Mouse (Mus musculus) stomach, postnatal 0 days (tissue): ENCODE measurements at regions not wholly inside any gene's neighbourhood (a gene's known extent, or its start where the extent isn't known, plus 50 kb on each side); places are given as distances from the start of the nearest gene placed in this dataset.

Experiments used
- ATAC-seq: fragments of 200-750 bp; cut with Nextera tagmentation; 2 replicates; pipeline ENCODE4 v1.8.0; 2017; ENCODE audit not compliant: low FRiP score, low TSS enrichment
- DNase-seq: peaks from one replicate; pipeline ENCODE4 v3.0.0-alpha.2; 2016; ENCODE audit warnings: low spot score
- H3K27ac ChIP-seq: fragments of 300-500 bp; sonication (generic); replicated peaks from 2 replicates; pipeline ENCODE4 v1.5.1; 2014; ENCODE audit warnings: mild to moderate bottlenecking, control low read depth
- H3K27me3 ChIP-seq: fragments of 300-500 bp; sonication (generic); 2 replicates; pipeline ENCODE4 v1.6.1; 2014; ENCODE audit warnings: low read length; ENCODE audit not compliant: control insufficient read depth, insufficient read depth
- H3K36me3 ChIP-seq: fragments of 300-500 bp; sonication (generic); 2 replicates; pipeline ENCODE4 v1.6.1; 2014; ENCODE audit warnings: low read length, mixed read lengths; ENCODE audit not compliant: control insufficient read depth, insufficient read depth
- H3K4me1 ChIP-seq: fragments of 300-500 bp; sonication (generic); replicated peaks from 2 replicates; pipeline ENCODE4 v1.6.1; 2014; ENCODE audit warnings: antibody characterized with exemption; ENCODE audit not compliant: control insufficient read depth, insufficient read depth
- H3K4me2 ChIP-seq: fragments of 300-500 bp; sonication (generic); replicated peaks from 2 replicates; pipeline ENCODE4 v1.6.1; 2014; ENCODE audit warnings: low read depth, mild to moderate bottlenecking, control low read depth, moderate library complexity
- H3K4me3 ChIP-seq: fragments of 300-500 bp; sonication (generic); 2 replicates; pipeline ENCODE4 v1.5.1; 2014; ENCODE audit warnings: low read depth, low read length, control low read depth
- H3K9ac ChIP-seq: fragments of 300-500 bp; sonication (generic); 2 replicates; pipeline ENCODE4 v1.6.1; 2014; ENCODE audit warnings: mild to moderate bottlenecking, low read length, control low read depth, mixed read lengths
- H3K9me3 ChIP-seq: fragments of 300-500 bp; sonication (generic); 2 replicates; pipeline ENCODE4 v1.6.1; 2016; ENCODE audit warnings: low read length; ENCODE audit not compliant: control insufficient read depth
- CTCF ChIP-seq: IDR thresholded peaks from 2 replicates; pipeline ENCODE4 v1.5.1; 2016; ENCODE audit warnings: antibody characterized with exemption, low read depth, mild to moderate bottlenecking, moderate library complexity
- EP300 ChIP-seq: optimal IDR thresholded peaks from 2 replicates; pipeline ENCODE3; 2016; ENCODE audit warnings: antibody characterized with exemption
- WGBS: fragments of 180-500 bp; shearing (Covaris S2); extraction: QIAGEN DNeasy Blood & Tissue Kit; methylation state at CpG from one replicate; pipeline ENCODE4 v1.1.7; 2014; 5-methylcytosine and 5-hydroxymethylcytosine counted together

- WGBS = 48% methylated on average over 11 of the region's 11 CpGs
- TF ChIP-seq EP300 (no peak), CTCF (no peak)
- no peaks in the 10 kb centered on the region for H3K4me1 ChIP-seq
- H3K27ac ChIP-seq = no peak overlapping the region
- no peaks in the 10 kb centered on the region for H3K27me3 ChIP-seq
- H3K9me3 ChIP-seq = no peaks in the 10 kb centered on the region
- DNase-seq (peak; percentile 35), ATAC-seq (peak; percentile 64; the same call in 1 of the 2 replicates)
- no peak overlapping the region for H3K9ac ChIP-seq
- no peak overlapping the region for H3K4me2 ChIP-seq
- H3K4me3 ChIP-seq = no peak overlapping the region
- H3K36me3 ChIP-seq = no peaks in the 10 kb centered on the region
Measured at GRCm38 (mm10) chr14:33824421-33824874, 98.9 kb upstream of the Gdf10 start.

- no peaks in the 10 kb centered on the region for H3K4me1 ChIP-seq
- H3K27me3 ChIP-seq = no peaks in the 10 kb centered on the region
- no peak overlapping the region for H3K27ac ChIP-seq
- no peak overlapping the region for H3K4me3 ChIP-seq
- DNase-seq (no peak), ATAC-seq (no peak)
- no peak overlapping the region for H3K4me2 ChIP-seq
- H3K9me3 ChIP-seq = no peaks in the 10 kb centered on the region
- TF ChIP-seq EP300 = no peak
- TF ChIP-seq CTCF = no peak
- 63% methylated on average over 12 of the region's 12 CpGs for WGBS
- no peak overlapping the region for H3K9ac ChIP-seq
- no peaks in the 10 kb centered on the region for H3K36me3 ChIP-seq
Measured at GRCm38 (mm10) chr14:33826003-33826644, 97.3 kb upstream of the Gdf10 start.

- 32% methylated on average over 14 of the region's 14 CpGs for WGBS
- Histone ChIP-seq H3K27me3 (no peaks in the 10 kb centered on the region), H3K27ac (no peak overlapping the region), H3K9me3 (no peaks in the 10 kb centered on the region), H3K4me3 (no peak overlapping the region), H3K4me2 (no peak overlapping the region), H3K36me3 (no peaks in the 10 kb centered on the region), H3K4me1 (no peaks in the 10 kb centered on the region), H3K9ac (no peak overlapping the region)
- TF ChIP-seq CTCF (peak; percentile 22; the same call in 1 of the 2 replicates), EP300 (no peak)
- ATAC-seq (no peak), DNase-seq (no peak)
Measured at GRCm38 (mm10) chr14:33832650-33833319, 90.6 kb upstream of the Gdf10 start.

GRCm38 (mm10) chr14:33836341-33836740, 87.0 kb upstream of the Gdf10 start:
- TF ChIP-seq CTCF = no peak
- no peak for TF ChIP-seq EP300
- no peak for ATAC-seq
- Histone ChIP-seq H3K4me1 (no peaks in the 10 kb centered on the region), H3K4me2 (no peak overlapping the region), H3K9ac (no peak overlapping the region), H3K9me3 (no peaks in the 10 kb centered on the region), H3K36me3 (no peaks in the 10 kb centered on the region), H3K27ac (no peak overlapping the region), H3K27me3 (no peaks in the 10 kb centered on the region), H3K4me3 (no peak overlapping the region)
- no peak for DNase-seq
- 62% methylated on average over 11 of the region's 11 CpGs for WGBS

GRCm38 (mm10) chr14:33841821-33842220, 81.6 kb upstream of the Gdf10 start:
- no peaks in the 10 kb centered on the region for H3K9me3 ChIP-seq
- no peaks in the 10 kb centered on the region for H3K27me3 ChIP-seq
- H3K4me3 ChIP-seq = no peak overlapping the region
- H3K27ac ChIP-seq = no peak overlapping the region
- H3K4me1 ChIP-seq = no peaks in the 10 kb centered on the region
- no peak overlapping the region for H3K4me2 ChIP-seq
- WGBS = 69% methylated on average over 6 of the region's 6 CpGs
- DNase-seq (no peak), ATAC-seq (no peak)
- no peak overlapping the region for H3K9ac ChIP-seq
- H3K36me3 ChIP-seq = no peaks in the 10 kb centered on the region
- TF ChIP-seq EP300 = no peak
- no peak for TF ChIP-seq CTCF

- no peak overlapping the region for H3K4me2 ChIP-seq
- 79% methylated on average over 3 of the region's 3 CpGs for WGBS
- H3K4me1 ChIP-seq = no peaks in the 10 kb centered on the region
- no peak overlapping the region for H3K4me3 ChIP-seq
- no peak for ATAC-seq
- H3K27me3 ChIP-seq = no peaks in the 10 kb centered on the region
- TF ChIP-seq EP300 (no peak), CTCF (no peak)
- H3K9me3 ChIP-seq = no peaks in the 10 kb centered on the region
- DNase-seq = no peak
- H3K9ac ChIP-seq = no peak overlapping the region
- H3K27ac ChIP-seq = no peak overlapping the region
- no peaks in the 10 kb centered on the region for H3K36me3 ChIP-seq
Measured at GRCm38 (mm10) chr14:33853499-33853898, 69.9 kb upstream of the Gdf10 start.
